Mouse (Mus musculus): ENCODE data around the gene Mgea5. TPM values are rescaled to one million over a fixed set of nuclear protein-coding genes. Genes with fewer than 3 reads are reported as not detected.
A peak's percentile ranks its signal among the peaks of the same experiment; 100 is the strongest.

The Mgea5 gene
- polyA plus RNA-seq, 1 experiment, result 181 TPM

DNA sequence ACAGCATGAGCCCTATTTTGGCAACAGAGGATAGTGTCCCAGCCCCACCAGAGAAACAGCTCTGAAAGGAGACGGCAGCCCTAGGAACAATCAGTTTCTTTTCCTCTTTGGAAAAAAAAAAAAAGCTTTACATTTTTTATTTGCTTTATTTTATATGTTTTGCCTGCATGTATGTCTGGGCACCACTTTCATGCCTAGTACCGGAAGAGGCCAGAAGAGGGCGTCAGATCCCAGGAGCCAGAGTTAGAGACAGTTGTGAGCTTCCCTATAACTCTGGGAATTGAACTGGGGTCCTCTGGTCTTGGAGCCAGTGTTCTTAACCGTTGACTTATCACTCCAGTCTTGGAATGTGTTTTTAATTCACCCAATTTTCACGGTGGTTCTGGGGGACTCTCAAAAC lies 61.4 kb downstream of the Mgea5 start:
- H3K9me3 ChIP-seq (replicated peaks; ENCODE audit: control insufficient read depth, insufficient read depth, low read length, poor library complexity, severe bottlenecking), result no peaks in the 10 kb centered on the region
- H3K36me3 ChIP-seq (ENCODE audit: control insufficient read depth, insufficient read depth, low read length, poor library complexity, severe bottlenecking), result no peaks in the 10 kb centered on the region
- H3K27ac ChIP-seq (ENCODE audit: insufficient read depth, low read length), result no peak overlapping the region
- no peaks in the 10 kb centered on the region for H3K4me1 ChIP-seq (ENCODE audit: control insufficient read depth, insufficient read depth, low read length)
- H3K9ac ChIP-seq (ENCODE audit: low read depth, poor library complexity, severe bottlenecking), result no peak overlapping the region
- H3K4me3 ChIP-seq (ENCODE audit: low read depth, low read length), result no peak overlapping the region
- TF ChIP-seq POLR2A (IDR thresholded peaks at IDR 0.05; ENCODE audit: insufficient read depth, low read length) (no peak), CTCF (IDR thresholded peaks at IDR 0.05; ENCODE audit: low read depth, low read length) (peak; percentile 51)
- H3K27me3 ChIP-seq (ENCODE audit: control insufficient read depth, insufficient read depth, low read length, poor library complexity, severe bottlenecking), result no peaks in the 10 kb centered on the region

DNA sequence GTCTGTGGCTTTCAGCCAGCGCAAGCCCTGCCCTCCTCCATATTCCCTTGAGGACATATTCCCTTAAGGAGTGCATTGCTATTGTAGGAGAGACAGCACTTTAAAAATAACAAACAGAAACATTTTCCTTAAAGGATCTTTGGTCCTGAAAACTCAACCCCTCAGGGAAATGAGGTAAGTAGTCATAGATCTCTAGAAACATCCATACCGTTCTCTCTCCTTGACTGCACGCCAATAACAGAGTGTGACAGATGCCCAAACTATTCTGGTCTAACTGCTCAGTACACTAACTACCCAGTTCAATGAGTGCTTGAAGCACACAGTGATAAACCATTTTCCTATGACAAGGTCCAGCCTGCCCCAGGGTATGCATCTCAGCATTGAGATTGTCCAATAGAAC lies 65.4 kb downstream of the Mgea5 start:
- no peak for TF ChIP-seq POLR2A (IDR thresholded peaks at IDR 0.05; ENCODE audit: insufficient read depth, low read length)
- no peak for TF ChIP-seq CTCF (IDR thresholded peaks at IDR 0.05; ENCODE audit: low read depth, low read length)
- no peak for TF ChIP-seq EP300 (IDR thresholded peaks at IDR 0.05; ENCODE audit: insufficient read depth, low read depth, low read length)
- Histone ChIP-seq H3K9ac (ENCODE audit: low read depth, poor library complexity, severe bottlenecking) (no peak overlapping the region), H3K4me3 (ENCODE audit: low read depth, low read length) (no peak overlapping the region), H3K36me3 (ENCODE audit: control insufficient read depth, insufficient read depth, low read length, poor library complexity, severe bottlenecking) (no peaks in the 10 kb centered on the region), H3K4me1 (ENCODE audit: control insufficient read depth, insufficient read depth, low read length) (no peaks in the 10 kb centered on the region), H3K27ac (ENCODE audit: insufficient read depth, low read length) (no peak overlapping the region), H3K9me3 (replicated peaks; ENCODE audit: control insufficient read depth, insufficient read depth, low read length, poor library complexity, severe bottlenecking) (no peaks in the 10 kb centered on the region), H3K27me3 (ENCODE audit: control insufficient read depth, insufficient read depth, low read length, poor library complexity, severe bottlenecking) (no peaks in the 10 kb centered on the region)

DNA sequence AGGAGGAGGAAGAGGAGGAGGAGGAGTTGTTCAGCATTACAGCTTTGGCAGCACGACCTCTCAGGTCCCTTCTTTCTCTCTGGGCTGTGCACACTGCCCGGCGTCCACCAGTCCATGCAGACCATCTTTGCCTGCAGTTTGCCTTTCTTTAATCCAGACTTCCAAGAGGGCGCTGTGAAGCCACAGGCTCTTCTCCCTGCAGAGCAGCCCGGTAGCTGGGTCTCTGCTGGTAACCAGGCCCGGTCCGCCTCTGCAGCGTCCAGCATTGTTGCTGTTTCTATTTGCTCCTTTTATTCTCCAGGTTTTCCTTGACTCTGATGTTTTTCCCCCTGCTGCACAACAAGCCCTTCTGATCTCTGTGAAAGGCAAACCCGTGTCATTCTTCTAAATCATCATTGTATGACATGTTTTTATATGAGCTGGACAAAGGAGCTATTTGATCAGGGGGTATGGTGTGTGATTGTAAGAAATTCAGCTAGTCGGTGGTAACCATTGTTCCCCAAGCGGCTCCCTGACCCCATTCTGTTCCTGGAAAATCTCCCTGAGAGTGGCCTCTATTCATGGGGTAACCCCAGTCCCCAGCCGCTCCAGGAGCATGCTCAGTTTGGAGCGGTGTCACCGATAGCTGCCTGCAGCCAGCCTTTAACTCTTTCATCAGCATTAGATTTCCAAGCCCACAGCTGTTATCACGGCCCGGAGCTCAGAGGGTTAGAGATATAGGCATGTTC lies 66.0 kb downstream of the Mgea5 start:
- Histone ChIP-seq H3K36me3 (ENCODE audit: control insufficient read depth, insufficient read depth, low read length, poor library complexity, severe bottlenecking) (no peaks in the 10 kb centered on the region), H3K9ac (ENCODE audit: low read depth, poor library complexity, severe bottlenecking) (no peak overlapping the region), H3K4me1 (ENCODE audit: control insufficient read depth, insufficient read depth, low read length) (no peaks in the 10 kb centered on the region), H3K27me3 (ENCODE audit: control insufficient read depth, insufficient read depth, low read length, poor library complexity, severe bottlenecking) (no peaks in the 10 kb centered on the region), H3K4me3 (ENCODE audit: low read depth, low read length) (no peak overlapping the region), H3K9me3 (replicated peaks; ENCODE audit: control insufficient read depth, insufficient read depth, low read length, poor library complexity, severe bottlenecking) (no peaks in the 10 kb centered on the region), H3K27ac (ENCODE audit: insufficient read depth, low read length) (no peak overlapping the region)
- TF ChIP-seq CTCF (IDR thresholded peaks at IDR 0.05; ENCODE audit: low read depth, low read length) (peak; percentile 47), POLR2A (IDR thresholded peaks at IDR 0.05; ENCODE audit: insufficient read depth, low read length) (no peak), EP300 (IDR thresholded peaks at IDR 0.05; ENCODE audit: insufficient read depth, low read depth, low read length) (no peak)

DNA sequence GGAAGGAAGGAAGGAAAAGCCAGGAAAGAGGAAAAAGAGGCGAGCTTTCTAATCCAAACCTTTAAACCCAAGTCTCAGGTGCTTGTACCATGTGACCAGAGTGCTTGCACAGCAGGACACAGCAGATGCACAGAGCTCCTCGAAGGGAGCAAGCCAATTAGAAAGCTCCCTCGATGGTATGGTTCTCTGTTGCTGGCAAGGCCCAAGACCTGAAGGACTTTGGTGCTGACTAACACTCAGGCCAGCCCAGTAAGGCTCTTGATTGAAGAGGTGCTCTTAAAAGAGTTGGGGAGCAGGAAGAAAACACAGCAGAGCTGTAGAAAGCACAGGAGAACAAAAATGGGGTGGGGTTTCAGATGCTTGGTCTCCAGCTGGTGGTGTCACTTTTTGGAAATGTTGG lies 74.9 kb downstream of the Mgea5 start:
- H3K4me3 ChIP-seq (ENCODE audit: low read depth, low read length), result no peak overlapping the region
- peaks cover 15% of the 10 kb centered on the region for H3K9me3 ChIP-seq (replicated peaks; ENCODE audit: control insufficient read depth, insufficient read depth, low read length, poor library complexity, severe bottlenecking)
- TF ChIP-seq CTCF (IDR thresholded peaks at IDR 0.05; ENCODE audit: low read depth, low read length) (no peak), EP300 (IDR thresholded peaks at IDR 0.05; ENCODE audit: insufficient read depth, low read depth, low read length) (no peak), POLR2A (IDR thresholded peaks at IDR 0.05; ENCODE audit: insufficient read depth, low read length) (no peak)
- H3K4me1 ChIP-seq (ENCODE audit: control insufficient read depth, insufficient read depth, low read length), result no peaks in the 10 kb centered on the region
- H3K27me3 ChIP-seq (ENCODE audit: control insufficient read depth, insufficient read depth, low read length, poor library complexity, severe bottlenecking), result 0 out of 2 replicates have a peak, but pooled peaks cover 1% of the 10 kb centered on the region
- H3K9ac ChIP-seq (ENCODE audit: low read depth, poor library complexity, severe bottlenecking), result no peak overlapping the region
- no peak overlapping the region for H3K27ac ChIP-seq (ENCODE audit: insufficient read depth, low read length)
- no peaks in the 10 kb centered on the region for H3K36me3 ChIP-seq (ENCODE audit: control insufficient read depth, insufficient read depth, low read length, poor library complexity, severe bottlenecking)

Other genes with a start within 250 kb of the Mgea5 start
- 10.6 and 13.4 TPM in 2 replicates for gene Poll, start 223.3 kb downstream of the Mgea5 start, polyA plus RNA-seq (2011; ENCODE audit: insufficient read depth, insufficient read length, low read depth, missing spikeins)
- 21.1 and 22.4 TPM in 2 replicates for gene Gm17018, start 223.2 kb downstream of the Mgea5 start, polyA plus RNA-seq (2011; ENCODE audit: insufficient read depth, insufficient read length, low read depth, missing spikeins)
- 13.2 and 15.5 TPM in 2 replicates for gene Fbxw4, start 123.5 kb downstream of the Mgea5 start, polyA plus RNA-seq (2011; ENCODE audit: insufficient read depth, insufficient read length, low read depth, missing spikeins)
- gene Fgf8, start 40.9 kb downstream of the Mgea5 start, polyA plus RNA-seq (2011; ENCODE audit: insufficient read depth, insufficient read length, low read depth, missing spikeins), result 22.6 and 25.9 TPM in 2 replicates
- 188 and 196 TPM in 2 replicates for gene Npm3, start 34.2 kb downstream of the Mgea5 start, polyA plus RNA-seq (2011; ENCODE audit: insufficient read depth, insufficient read length, low read depth, missing spikeins)
- 3.1 and 4.2 TPM in 2 replicates for gene Kcnip2, start 32.2 kb upstream of the Mgea5 start, polyA plus RNA-seq (2011; ENCODE audit: insufficient read depth, insufficient read length, low read depth, missing spikeins)
- gene Armh3, start 214.7 kb upstream of the Mgea5 start, polyA plus RNA-seq (2011; ENCODE audit: insufficient read depth, insufficient read length, low read depth, missing spikeins), result 17.1 and 18.6 TPM in 2 replicates
- gene Hps6, start 219.7 kb upstream of the Mgea5 start, polyA plus RNA-seq (2011; ENCODE audit: insufficient read depth, insufficient read length, low read depth, missing spikeins), result 3.1 and 3.3 TPM in 2 replicates